Mouse (Mus musculus): Measurements from ENCODE around the gene Pirt.

The Pirt gene

GRCm38 (mm10) chr11:66911811-66912210, at the start of gene Pirt:
Pirt (plus strand) TSS chr11:66911981.
- no peak for DNase-seq (ENCODE audit: extremely low spot score, low read depth, low spot score)

GRCm38 (mm10) chr11:66871701-66872100, 40.1 kb upstream of the Pirt start:
- DNase-seq (ENCODE audit: extremely low spot score, low read depth, low spot score) = peak; percentile 66

- no peak for DNase-seq (ENCODE audit: extremely low spot score, low read depth, low spot score)
These were observed 38.9 kb upstream of the Pirt start for GRCm38 (mm10) chr11:66872773-66873470.

GRCm38 (mm10) chr11:66881291-66881690, 30.5 kb upstream of the Pirt start:
- no peak for DNase-seq (ENCODE audit: extremely low spot score, low read depth, low spot score)

GRCm38 (mm10) chr11:66882224-66883040, 29.3 kb upstream of the Pirt start:
- no peak for DNase-seq (ENCODE audit: extremely low spot score, low read depth, low spot score)

GRCm38 (mm10) chr11:66892536-66892935, 19.2 kb upstream of the Pirt start:
- no peak for DNase-seq (ENCODE audit: extremely low spot score, low read depth, low spot score)

GRCm38 (mm10) chr11:66898747-66899146, 13.0 kb upstream of the Pirt start:
- no peak for DNase-seq (ENCODE audit: extremely low spot score, low read depth, low spot score)

GRCm38 (mm10) chr11:66899426-66899825, 12.4 kb upstream of the Pirt start:
- DNase-seq (ENCODE audit: extremely low spot score, low read depth, low spot score) = peak; percentile 22

- DNase-seq (ENCODE audit: extremely low spot score, low read depth, low spot score) = no peak
These were observed 9.0 kb upstream of the Pirt start for GRCm38 (mm10) chr11:66902801-66903200.

GRCm38 (mm10) chr11:66905617-66906384, 6.0 kb upstream of the Pirt start:
- peak; percentile 67 for DNase-seq (ENCODE audit: extremely low spot score, low read depth, low spot score)

GRCm38 (mm10) chr11:66912531-66913458, 1.0 kb downstream of the Pirt start:
- DNase-seq (ENCODE audit: extremely low spot score, low read depth, low spot score) = no peak

GRCm38 (mm10) chr11:66914249-66914648, 2.5 kb downstream of the Pirt start:
- no peak for DNase-seq (ENCODE audit: extremely low spot score, low read depth, low spot score)

- DNase-seq (ENCODE audit: extremely low spot score, low read depth, low spot score) = no peak
These were observed 8.2 kb downstream of the Pirt start for GRCm38 (mm10) chr11:66920012-66920411.

GRCm38 (mm10) chr11:66924095-66924823, 12.5 kb downstream of the Pirt start:
- DNase-seq (ENCODE audit: extremely low spot score, low read depth, low spot score) = no peak

- no peak for DNase-seq (ENCODE audit: extremely low spot score, low read depth, low spot score)
These were observed 16.5 kb downstream of the Pirt start for GRCm38 (mm10) chr11:66928311-66928710.

GRCm38 (mm10) chr11:66932827-66933599, 21.2 kb downstream of the Pirt start:
- DNase-seq (ENCODE audit: extremely low spot score, low read depth, low spot score) = no peak

GRCm38 (mm10) chr11:66934428-66935173, 22.8 kb downstream of the Pirt start:
- DNase-seq (ENCODE audit: extremely low spot score, low read depth, low spot score) = no peak

GRCm38 (mm10) chr11:66942011-66942410, 30.2 kb downstream of the Pirt start:
- no peak for DNase-seq (ENCODE audit: extremely low spot score, low read depth, low spot score)

All from hindlimb bud, embryonic 11.5 days (tissue).